Mouse (Mus musculus) midbrain, embryonic 15.5 days (tissue): ENCODE data around the gene Lgalsl. TPM values are rescaled to one million over a fixed set of nuclear protein-coding genes. Genes with fewer than 3 reads are reported as not detected.

Experiments used
- ATAC-seq: fragments of 200-750 bp; cut with Nextera tagmentation; replicated peaks from 2 replicates; pipeline ENCODE4 v1.8.0; 2017; ENCODE audit warnings: moderate TSS enrichment
- H3K27ac ChIP-seq: fragments of 300-500 bp; sonication (generic); 2 replicates; pipeline ENCODE4 v1.5.1; 2015; ENCODE audit warnings: mild to moderate bottlenecking, inconsistent platforms
- H3K27me3 ChIP-seq: fragments of 300-500 bp; sonication (generic); replicated peaks from 2 replicates; pipeline ENCODE4 v1.6.1; 2015; ENCODE audit warnings: inconsistent platforms
- H3K36me3 ChIP-seq: fragments of 300-500 bp; sonication (generic); replicated peaks from 2 replicates; pipeline ENCODE4 v1.6.1; 2015; ENCODE audit warnings: inconsistent platforms
- H3K4me1 ChIP-seq: fragments of 300-500 bp; sonication (generic); 2 replicates; pipeline ENCODE4 v1.6.1; 2015; ENCODE audit warnings: inconsistent platforms
- H3K4me2 ChIP-seq: fragments of 300-500 bp; sonication (generic); 2 replicates; pipeline ENCODE4 v1.6.1; 2015; ENCODE audit warnings: inconsistent platforms, mild to moderate bottlenecking, moderate library complexity
- H3K4me3 ChIP-seq: fragments of 300-500 bp; sonication (generic); 2 replicates; pipeline ENCODE4 v1.5.1; 2015; ENCODE audit warnings: mild to moderate bottlenecking, inconsistent platforms
- H3K9ac ChIP-seq: fragments of 300-500 bp; sonication (generic); 2 replicates; pipeline ENCODE4 v1.6.1; 2015; ENCODE audit warnings: mild to moderate bottlenecking, inconsistent platforms
- H3K9me3 ChIP-seq: fragments of 300-500 bp; sonication (generic); 2 replicates; pipeline ENCODE4 v1.6.1; 2016; ENCODE audit warnings: inconsistent platforms
- WGBS: fragments of 180-500 bp; shearing (Covaris S2); methylation state at CpG from one replicate; pipeline ENCODE4 v1.1.7; 2015; ENCODE audit warnings: mixed read lengths; 5-methylcytosine and 5-hydroxymethylcytosine counted together
- polyA plus RNA-seq: library from polyadenylated mRNA; unstranded; fragments of >200 nt; fragmentation: Nextera tagmentation; extraction: Ambion mirVana; gene quantifications from 2 replicates; pipeline ENCODE4 v1.2.1, GENCODE M21; 2015

The Lgalsl gene
- polyA plus RNA-seq, 1 experiment from 2014 or later: 80.7 TPM

GRCm38 (mm10) chr11:20793676-20794075, 37.2 kb downstream of the Lgalsl start:
- no peaks in the 10 kb centered on the region for H3K4me1 ChIP-seq
- no peak overlapping the region for H3K4me2 ChIP-seq
- H3K4me3 ChIP-seq: no peak overlapping the region
- 73% methylated on average over 4 of the region's 4 CpGs for WGBS
- H3K9ac ChIP-seq: no peak overlapping the region
- no peaks in the 10 kb centered on the region for H3K9me3 ChIP-seq
- 0 out of 2 replicates have a peak, but pooled peaks cover 3% of the 10 kb centered on the region for H3K27me3 ChIP-seq
- no peak for ATAC-seq
- no peak overlapping the region for H3K27ac ChIP-seq
- H3K36me3 ChIP-seq: no peaks in the 10 kb centered on the region

GRCm38 (mm10) chr11:20792667-20793066, 38.2 kb downstream of the Lgalsl start:
- no peak overlapping the region for H3K9ac ChIP-seq
- 79% methylated on average over 3 of the region's 3 CpGs for WGBS
- no peak overlapping the region for H3K4me3 ChIP-seq
- H3K27ac ChIP-seq: no peak overlapping the region
- ATAC-seq: no peak
- no peaks in the 10 kb centered on the region for H3K9me3 ChIP-seq
- no peaks in the 10 kb centered on the region for H3K4me1 ChIP-seq
- no peaks in the 10 kb centered on the region for H3K36me3 ChIP-seq
- 0 out of 2 replicates have a peak, but pooled peaks cover 3% of the 10 kb centered on the region for H3K27me3 ChIP-seq
- no peak overlapping the region for H3K4me2 ChIP-seq

GRCm38 (mm10) chr11:20791334-20791733, 39.5 kb downstream of the Lgalsl start:
- no peaks in the 10 kb centered on the region for H3K4me1 ChIP-seq
- ATAC-seq: no peak
- H3K27me3 ChIP-seq: 0 out of 2 replicates have a peak, but pooled peaks cover 3% of the 10 kb centered on the region
- 77% methylated on average over 2 of the region's 2 CpGs for WGBS
- no peak overlapping the region for H3K4me3 ChIP-seq
- no peak overlapping the region for H3K4me2 ChIP-seq
- no peak overlapping the region for H3K9ac ChIP-seq
- no peaks in the 10 kb centered on the region for H3K36me3 ChIP-seq
- no peak overlapping the region for H3K27ac ChIP-seq
- H3K9me3 ChIP-seq: no peaks in the 10 kb centered on the region

GRCm38 (mm10) chr11:20789015-20789414, 41.8 kb downstream of the Lgalsl start:
- H3K4me3 ChIP-seq: no peak overlapping the region
- 51% methylated on average over 1 of the region's 1 CpGs for WGBS

GRCm38 (mm10) chr11:20788070-20788469, 42.8 kb downstream of the Lgalsl start:
- Histone ChIP-seq H3K27ac (no peak overlapping the region), H3K36me3 (no peaks in the 10 kb centered on the region), H3K4me2 (no peak overlapping the region), H3K27me3 (0 out of 2 replicates have a peak, but pooled peaks cover 3% of the 10 kb centered on the region), H3K4me3 (no peak overlapping the region), H3K4me1 (no peaks in the 10 kb centered on the region), H3K9me3 (no peaks in the 10 kb centered on the region), H3K9ac (no peak overlapping the region)
- 85% methylated on average over 3 of the region's 3 CpGs for WGBS
- ATAC-seq: no peak

More at GRCm38 (mm10) chr11:20789015-20789414, 41.8 kb downstream of the Lgalsl start:
- Histone ChIP-seq H3K27ac (no peak overlapping the region), H3K9me3 (no peaks in the 10 kb centered on the region), H3K27me3 (0 out of 2 replicates have a peak, but pooled peaks cover 3% of the 10 kb centered on the region), H3K36me3 (no peaks in the 10 kb centered on the region), H3K9ac (no peak overlapping the region), H3K4me2 (no peak overlapping the region), H3K4me1 (no peaks in the 10 kb centered on the region)
- ATAC-seq: no peak

- Histone ChIP-seq H3K27ac (no peak overlapping the region), H3K9me3 (no peaks in the 10 kb centered on the region), H3K4me2 (no peak overlapping the region), H3K9ac (no peak overlapping the region), H3K4me1 (no peaks in the 10 kb centered on the region), H3K4me3 (no peak overlapping the region), H3K36me3 (no peaks in the 10 kb centered on the region), H3K27me3 (no peaks in the 10 kb centered on the region)
- ATAC-seq: no peak
- 65% methylated on average over 2 of the region's 2 CpGs for WGBS
These were observed 44.7 kb downstream of the Lgalsl start for GRCm38 (mm10) chr11:20786191-20786590.

GRCm38 (mm10) chr11:20785186-20785585, 45.7 kb downstream of the Lgalsl start:
- Histone ChIP-seq H3K9ac (no peak overlapping the region), H3K4me2 (no peak overlapping the region), H3K27me3 (no peaks in the 10 kb centered on the region), H3K27ac (no peak overlapping the region), H3K9me3 (no peaks in the 10 kb centered on the region), H3K4me1 (no peaks in the 10 kb centered on the region), H3K4me3 (no peak overlapping the region), H3K36me3 (no peaks in the 10 kb centered on the region)
- ATAC-seq: no peak
- WGBS: 82% methylated on average over 1 of the region's 1 CpGs

GRCm38 (mm10) chr11:20784776-20785175, 46.1 kb downstream of the Lgalsl start:
- Histone ChIP-seq H3K4me1 (no peaks in the 10 kb centered on the region), H3K36me3 (no peaks in the 10 kb centered on the region), H3K4me3 (no peak overlapping the region), H3K9me3 (no peaks in the 10 kb centered on the region), H3K27ac (no peak overlapping the region), H3K4me2 (no peak overlapping the region), H3K27me3 (no peaks in the 10 kb centered on the region), H3K9ac (no peak overlapping the region)
- WGBS: 92% methylated on average over 6 of the region's 6 CpGs
- ATAC-seq: no peak

GRCm38 (mm10) chr11:20783467-20783866, 47.4 kb downstream of the Lgalsl start:
- no peak overlapping the region for H3K27ac ChIP-seq
- no peaks in the 10 kb centered on the region for H3K27me3 ChIP-seq
- no peak overlapping the region for H3K9ac ChIP-seq
- whole genome bisulfite sequencing: 100% methylated on average over 1 of the region's 1 CpGs
- H3K36me3 ChIP-seq: no peaks in the 10 kb centered on the region
- no peak overlapping the region for H3K4me2 ChIP-seq
- no peak overlapping the region for H3K4me3 ChIP-seq
- no peak for ATAC-seq
- no peaks in the 10 kb centered on the region for H3K9me3 ChIP-seq
- H3K4me1 ChIP-seq: no peaks in the 10 kb centered on the region

- Histone ChIP-seq H3K4me2 (no peak overlapping the region), H3K9me3 (no peaks in the 10 kb centered on the region), H3K27ac (no peak overlapping the region), H3K4me1 (no peaks in the 10 kb centered on the region), H3K4me3 (no peak overlapping the region), H3K9ac (no peak overlapping the region), H3K36me3 (no peaks in the 10 kb centered on the region), H3K27me3 (no peaks in the 10 kb centered on the region)
- 58% methylated on average over 2 of the region's 2 CpGs for WGBS
- ATAC-seq: no peak
These were observed 48.2 kb downstream of the Lgalsl start for GRCm38 (mm10) chr11:20782620-20783019.

GRCm38 (mm10) chr11:20780312-20780711, 50.5 kb downstream of the Lgalsl start:
- ATAC-seq: no peak
- no peak overlapping the region for H3K4me2 ChIP-seq
- 88% methylated on average over 4 of the region's 4 CpGs for WGBS

GRCm38 (mm10) chr11:20778861-20779563, 51.8 kb downstream of the Lgalsl start:
- no peaks in the 10 kb centered on the region for H3K27me3 ChIP-seq
- no peaks in the 10 kb centered on the region for H3K4me1 ChIP-seq
- no peak overlapping the region for H3K9ac ChIP-seq
- H3K9me3 ChIP-seq: no peaks in the 10 kb centered on the region
- H3K4me2 ChIP-seq: no peak overlapping the region
- no peak overlapping the region for H3K27ac ChIP-seq
- no peaks in the 10 kb centered on the region for H3K36me3 ChIP-seq
- no peak overlapping the region for H3K4me3 ChIP-seq
- 95% methylated on average over 3 of the region's 3 CpGs for WGBS
- ATAC-seq: no peak

More at GRCm38 (mm10) chr11:20780312-20780711, 50.5 kb downstream of the Lgalsl start:
- Histone ChIP-seq H3K36me3 (no peaks in the 10 kb centered on the region), H3K4me3 (no peak overlapping the region), H3K9ac (no peak overlapping the region), H3K27ac (no peak overlapping the region), H3K27me3 (no peaks in the 10 kb centered on the region), H3K9me3 (no peaks in the 10 kb centered on the region), H3K4me1 (no peaks in the 10 kb centered on the region)

- no peaks in the 10 kb centered on the region for H3K36me3 ChIP-seq
- H3K4me2 ChIP-seq: no peak overlapping the region
- H3K9ac ChIP-seq: no peak overlapping the region
- H3K9me3 ChIP-seq: no peaks in the 10 kb centered on the region
- ATAC-seq: no peak
- H3K4me3 ChIP-seq: no peak overlapping the region
- H3K4me1 ChIP-seq: no peaks in the 10 kb centered on the region
- WGBS: 79% methylated on average over 1 of the region's 1 CpGs
- no peak overlapping the region for H3K27ac ChIP-seq
- H3K27me3 ChIP-seq: no peaks in the 10 kb centered on the region
These were observed 52.6 kb downstream of the Lgalsl start for GRCm38 (mm10) chr11:20778298-20778697.
